Mouse (Mus musculus) embryonic fibroblast, embryonic 13.5 days (primary cell): ENCODE measurements around the gene Chd6. TPM values are rescaled to one million over a fixed set of nuclear protein-coding genes. Genes with fewer than 3 reads are reported as not detected.

Source experiments
- H3K27ac ChIP-seq: 2 replicates; pipeline ENCODE4 v1.5.1; 2012; ENCODE audit warnings: low read length, control low read depth, inconsistent platforms; ENCODE audit not compliant: insufficient read depth
- H3K4me1 ChIP-seq: 2 replicates; pipeline ENCODE4 v1.6.1; 2011; ENCODE audit warnings: low read length; ENCODE audit not compliant: control insufficient read depth, insufficient read depth
- H3K4me3 ChIP-seq: 2 replicates; pipeline ENCODE4 v1.5.1; 2011; ENCODE audit warnings: mild to moderate bottlenecking, control low read depth, low read length; ENCODE audit not compliant: insufficient read depth
- CTCF ChIP-seq: IDR thresholded peaks from 2 replicates; pipeline ENCODE4 v1.5.1; 2011; ENCODE audit warnings: mild to moderate bottlenecking, control low read depth, low read length, moderate library complexity, borderline replicate concordance; ENCODE audit not compliant: insufficient read depth
- POLR2A ChIP-seq: IDR thresholded peaks from 2 replicates; pipeline ENCODE4 v1.6.1; 2011; ENCODE audit warnings: low read depth, mild to moderate bottlenecking, control low read depth, low read length, moderate library complexity
- polyA plus RNA-seq: library from polyadenylated mRNA; stranded (reverse); fragments of >200 nt; gene quantifications from 2 replicates; pipeline ENCODE4 v1.2.4, GENCODE M21; 2011; ENCODE audit warnings: low read depth; ENCODE audit not compliant: missing spikeins, insufficient read length

Gene Chd6
- polyA plus RNA-seq, 1 experiment = 40.2 TPM

- TF ChIP-seq CTCF = no peak
- no peak for TF ChIP-seq POLR2A
- Histone ChIP-seq H3K27ac (no peak overlapping the region), H3K4me1 (no peaks in the 10 kb centered on the region), H3K4me3 (no peak overlapping the region)
Measured at GRCm38 (mm10) chr2:160908607-160909006, 200.3 kb downstream of the Chd6 start.

DNA sequence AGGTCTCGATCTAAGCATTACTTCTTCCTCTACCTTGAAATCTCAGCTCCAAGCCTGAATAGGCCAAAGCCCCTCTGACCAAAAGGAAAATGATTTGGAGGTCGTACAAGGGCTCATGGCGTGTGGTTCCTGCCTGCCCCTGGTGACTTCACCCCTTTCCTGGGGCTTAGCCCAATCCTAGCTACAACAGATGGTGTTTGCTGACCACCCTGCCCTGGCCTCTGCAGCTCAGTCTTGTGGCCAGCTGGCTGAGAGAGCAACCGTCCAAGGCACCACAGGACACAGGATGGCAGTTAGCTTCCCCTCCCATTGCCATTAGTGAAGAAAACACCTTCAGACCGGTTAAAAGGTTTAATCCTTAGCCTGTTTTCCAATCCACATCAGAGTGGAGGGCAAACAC is 202.8 kb downstream of the Chd6 start:
- Histone ChIP-seq H3K4me1 (no peaks in the 10 kb centered on the region), H3K27ac (no peak overlapping the region), H3K4me3 (no peak overlapping the region)
- TF ChIP-seq POLR2A = no peak
- no peak for TF ChIP-seq CTCF

DNA sequence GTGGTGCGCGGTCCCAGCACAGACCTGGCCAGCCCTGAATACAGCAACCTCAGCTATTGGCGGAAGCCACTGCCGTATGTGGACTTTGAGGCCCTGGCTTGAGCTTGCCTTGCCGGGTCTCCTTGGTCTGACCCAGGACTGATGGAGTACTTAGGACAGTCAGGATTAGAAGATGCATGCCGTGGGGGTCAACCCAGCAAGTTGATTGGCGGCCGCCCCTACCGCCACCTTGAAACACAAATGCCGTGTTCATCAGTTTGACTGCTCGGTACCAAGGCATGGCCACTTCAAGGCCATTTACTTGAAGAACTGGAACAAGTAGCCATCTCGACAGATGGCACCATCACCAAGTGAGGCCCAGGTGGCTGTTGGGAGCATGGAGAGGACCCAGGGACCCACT is 203.6 kb downstream of the Chd6 start:
- TF ChIP-seq CTCF (no peak), POLR2A (no peak)
- Histone ChIP-seq H3K4me3 (no peak overlapping the region), H3K27ac (no peak overlapping the region), H3K4me1 (no peaks in the 10 kb centered on the region)

DNA sequence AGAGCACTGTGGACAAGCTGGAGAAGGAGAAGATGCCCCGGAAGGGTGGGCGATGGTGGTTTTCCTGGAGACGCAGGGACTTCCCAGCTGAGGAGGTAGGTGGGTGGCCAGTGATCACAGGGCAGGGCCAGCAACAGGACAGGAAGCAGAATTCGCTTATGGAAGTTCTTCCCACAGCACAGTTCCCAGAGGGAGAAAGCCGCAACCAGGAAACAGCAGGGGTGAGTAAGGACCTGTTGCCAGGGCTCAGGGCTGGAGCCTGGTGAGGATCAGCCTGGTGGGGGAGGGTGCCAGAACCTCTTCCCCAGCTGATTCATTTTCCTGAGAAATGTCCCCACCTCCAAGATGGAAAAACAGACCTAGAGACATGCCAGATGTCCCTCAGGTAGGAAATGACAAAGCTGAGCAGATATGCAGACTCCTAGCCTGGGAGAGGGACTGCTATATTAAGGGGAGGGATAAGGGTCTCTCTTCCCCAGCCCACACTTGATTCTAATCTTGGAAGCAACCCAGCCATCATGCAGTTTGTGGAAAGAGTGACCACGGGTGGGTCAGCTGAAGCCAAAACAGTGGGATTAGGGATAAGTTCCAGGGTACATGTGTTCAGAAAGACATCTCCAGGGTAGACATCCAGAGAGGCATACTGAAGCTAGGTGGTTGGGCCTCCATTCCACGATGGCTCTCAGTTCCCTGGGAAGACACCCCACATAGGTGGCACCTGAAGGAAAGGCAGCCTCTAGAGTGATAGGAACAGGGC is 207.0 kb downstream of the Chd6 start:
- Histone ChIP-seq H3K4me3 (no peak overlapping the region), H3K4me1 (no peaks in the 10 kb centered on the region), H3K27ac (no peak overlapping the region)
- TF ChIP-seq POLR2A (no peak), CTCF (no peak)

Other genes starting within 250 kb of the Chd6 start
- 11.7 and 14.1 TPM in 2 replicates for gene Zhx3, start 236.1 kb downstream of the Chd6 start, polyA plus RNA-seq
- 3.1 and 4.8 TPM in 2 replicates for gene Lpin3, start 228.4 kb downstream of the Chd6 start, polyA plus RNA-seq
- 0.19 TPM in 1 of 2 replicates, not detected in the other for gene Emilin3, start 196.7 kb downstream of the Chd6 start, polyA plus RNA-seq